Mouse (Mus musculus): ENCODE measurements around the gene Dlat. TPM values are rescaled to one million over a fixed set of nuclear protein-coding genes. Genes with fewer than 3 reads are reported as not detected.
A peak's percentile ranks its signal among the peaks of the same experiment; 100 is the strongest.

Dlat gene
- total and polyA plus RNA-seq, 3 experiments: 45.2 to 67.5 (median 53.4) TPM

GRCm38 (mm10) chr9:50670690-50671089 lies 11.1 kb upstream of the Dlat start:
- Histone ChIP-seq H3K4me1 (ENCODE audit: control insufficient read depth in 1 of 2, insufficient read depth in 2 of 2) (peaks cover 2 to 4% of the 10 kb centered on the region in 2 experiments; a peak in 3 of 4 replicates), H3K27me3 (replicated peaks) (no peaks in the 10 kb centered on the region), H3K9ac (ENCODE audit: insufficient read depth, low read depth) (no peak overlapping the region), H3K36me3 (replicated peaks in 1 of 2; ENCODE audit: control insufficient read depth in 1 of 2, insufficient read depth in 1 of 2, low read length in 1 of 2) (no peaks in the 10 kb centered on the region), H3K4me2 (ENCODE audit: insufficient read depth, low read depth, poor library complexity, severe bottlenecking) (no peak overlapping the region), H3K4me3 (replicated peaks in 1 of 3; ENCODE audit: low read depth in 2 of 3, low read length in 2 of 3, poor library complexity in 1 of 3) (no peak overlapping the region), H3K79me2 (replicated peaks; ENCODE audit: control insufficient read depth, extremely low read depth, insufficient read depth, poor library complexity, severe bottlenecking) (no peaks in the 10 kb centered on the region), H3K9me3 (replicated peaks; ENCODE audit: low read length) (no peaks in the 10 kb centered on the region), H3K27ac (ENCODE audit: insufficient read depth, low read depth) (no peak overlapping the region)
- in situ Hi-C loops (cut with MboI; ENCODE audit: low pct_ligation_motif_present, low pct_unique_long_range_greater_than_20kb, low sequenced_read_pairs): loop anchor here (5.0 kb wide), 1 partner anchor 213 kb away; no protein-coding TSS in a partner anchor
- dilution Hi-C loops (cut with MboI; ENCODE audit: extremely low pct_ligation_motif_present, extremely low pct_unique_long_range_greater_than_20kb, low sequenced_read_pairs): no loop called here
- DNase-seq (ENCODE audit: extremely low read depth): peak; percentile 75
- TF ChIP-seq SMC3 (IDR thresholded peaks at IDR 0.05; ENCODE audit: low read depth, low read length) (peak; percentile 64), CTCF (conservative IDR thresholded peaks at IDR 0.05 in 1 of 2, IDR thresholded peaks at IDR 0.05 in 1 of 2; ENCODE audit: low read depth in 2 of 2, low read length in 2 of 2) (peak; percentile 84 to 86), MXI1 (IDR thresholded peaks at IDR 0.05; ENCODE audit: low read depth, low read length) (no peak), RAD21 (IDR thresholded peaks at IDR 0.05; ENCODE audit: low read depth, low read length) (peak; percentile 87), MYC (IDR thresholded peaks at IDR 0.05; ENCODE audit: low read depth, low read length) (0 out of 2 replicates have a peak, but pooled peaks have one; percentile 38)

- no peak overlapping the region for H3K9ac ChIP-seq (ENCODE audit: insufficient read depth, low read depth)
- H3K27ac ChIP-seq (ENCODE audit: insufficient read depth, low read depth): no peak overlapping the region
- DNase-seq (ENCODE audit: extremely low read depth): no peak
These were observed 8.3 kb upstream of the Dlat start for GRCm38 (mm10) chr9:50667579-50668498.

More at GRCm38 (mm10) chr9:50667579-50668498, 8.3 kb upstream of the Dlat start:
- in situ Hi-C loops (cut with MboI; ENCODE audit: low pct_ligation_motif_present, low pct_unique_long_range_greater_than_20kb, low sequenced_read_pairs): no loop called here
- H3K27me3 ChIP-seq (replicated peaks): no peaks in the 10 kb centered on the region
- dilution Hi-C loops (cut with MboI; ENCODE audit: extremely low pct_ligation_motif_present, extremely low pct_unique_long_range_greater_than_20kb, low sequenced_read_pairs): no loop called here
- no peak overlapping the region for H3K4me2 ChIP-seq (ENCODE audit: insufficient read depth, low read depth, poor library complexity, severe bottlenecking)
- H3K79me2 ChIP-seq (replicated peaks; ENCODE audit: control insufficient read depth, extremely low read depth, insufficient read depth, poor library complexity, severe bottlenecking): no peaks in the 10 kb centered on the region
- H3K4me3 ChIP-seq (replicated peaks in 1 of 3; ENCODE audit: low read depth in 2 of 3, low read length in 2 of 3, poor library complexity in 1 of 3): no peak overlapping the region
- TF ChIP-seq KAT2A (IDR thresholded peaks at IDR 0.05; ENCODE audit: insufficient replicate concordance, low read length): no peak
- TF ChIP-seq ZMIZ1 (IDR thresholded peaks at IDR 0.05; ENCODE audit: low read depth, low read length): no peak
- TF ChIP-seq EP300 (IDR thresholded peaks at IDR 0.05; ENCODE audit: low read length): no peak
- no peak for TF ChIP-seq USF1 (IDR thresholded peaks at IDR 0.05; ENCODE audit: low read depth, low read length)
- TF ChIP-seq NRF1 (IDR thresholded peaks at IDR 0.05; ENCODE audit: low read depth, low read length): no peak
- TF ChIP-seq RCOR1 (conservative IDR thresholded peaks at IDR 0.05; ENCODE audit: low read depth, low read length): no peak
- TF ChIP-seq RAD21 (IDR thresholded peaks at IDR 0.05; ENCODE audit: low read depth, low read length): no peak
- no peak for TF ChIP-seq SMC3 (IDR thresholded peaks at IDR 0.05; ENCODE audit: low read depth, low read length)
- TF ChIP-seq CHD2 (IDR thresholded peaks at IDR 0.05; ENCODE audit: low read length): no peak
- no peak for TF ChIP-seq MXI1 (IDR thresholded peaks at IDR 0.05; ENCODE audit: low read depth, low read length)
- TF ChIP-seq ZKSCAN1 (IDR thresholded peaks at IDR 0.05; ENCODE audit: borderline replicate concordance, low read depth, low read length): no peak
- TF ChIP-seq TBP (conservative IDR thresholded peaks at IDR 0.05; ENCODE audit: low read depth, low read length): no peak
- TF ChIP-seq USF2 (conservative IDR thresholded peaks at IDR 0.05; ENCODE audit: low read depth, low read length): no peak
- TF ChIP-seq GABPA (IDR thresholded peaks at IDR 0.05; ENCODE audit: insufficient replicate concordance, low read depth, low read length): no peak
- no peak for TF ChIP-seq JUN (IDR thresholded peaks at IDR 0.05; ENCODE audit: insufficient read depth, low read depth, low read length)
- no peak for TF ChIP-seq MAFK (IDR thresholded peaks at IDR 0.05; ENCODE audit: insufficient replicate concordance, low read length)
- no peak for TF ChIP-seq NELFE (IDR thresholded peaks at IDR 0.05; ENCODE audit: low read depth, low read length)
- no peaks in the 10 kb centered on the region for H3K36me3 ChIP-seq (replicated peaks in 1 of 2; ENCODE audit: control insufficient read depth in 1 of 2, insufficient read depth in 1 of 2, low read length in 1 of 2)
- no peaks in the 10 kb centered on the region for H3K9me3 ChIP-seq (replicated peaks; ENCODE audit: low read length)
- H3K4me1 ChIP-seq (ENCODE audit: control insufficient read depth in 1 of 2, insufficient read depth in 2 of 2): peaks cover 2 to 4% of the 10 kb centered on the region in 2 experiments; a peak in 3 of 4 replicates

Measured in CH12.LX (cell line).